Mouse (Mus musculus) brain, embryonic 14.5 days (tissue): Measurements from ENCODE around the gene Crtac1.

Experiments used
- CTCF ChIP-seq: fragments of 200-500 bp; IDR thresholded peaks from 2 replicates; pipeline ENCODE4 v1.5.1; 2012; ENCODE audit warnings: inconsistent platforms, mild to moderate bottlenecking, moderate library complexity, borderline replicate concordance; ENCODE audit not compliant: insufficient read depth, insufficient read length; ENCODE audit errors: extremely low read depth
- POLR2A ChIP-seq: fragments of 200-500 bp; IDR thresholded peaks from 2 replicates; pipeline ENCODE4 v1.6.1; 2012; ENCODE audit warnings: mild to moderate bottlenecking, inconsistent platforms, borderline replicate concordance; ENCODE audit not compliant: poor library complexity, insufficient read depth, insufficient read length, severe bottlenecking; ENCODE audit errors: extremely low read depth

GRCm38 (mm10) chr19:42311332-42311731, 120.3 kb downstream of the Crtac1 start:
- TF ChIP-seq POLR2A (no peak), CTCF (no peak)
